Mouse (Mus musculus): ENCODE measurements at regions not wholly inside any gene's neighbourhood (a gene's known extent, or its start where the extent isn't known, plus 50 kb on each side); places are given as distances from the start of the nearest gene placed in this dataset.
A peak's percentile ranks its signal among the peaks of the same experiment; 100 is the strongest.

- Histone ChIP-seq H3K27ac (replicated peaks) (no peak overlapping the region), H3K36me3 (no peaks in the 10 kb centered on the region), H3K4me2 (no peak overlapping the region), H3K9ac (no peak overlapping the region), H3K4me3 (no peak overlapping the region), H3K4me1 (no peaks in the 10 kb centered on the region), H3K9me3 (no peaks in the 10 kb centered on the region), H3K27me3 (replicated peaks) (no peaks in the 10 kb centered on the region)
- ATAC-seq (ENCODE audit: extremely low read depth, insufficient number of reproducible peaks, low FRiP score, low TSS enrichment): no peak
Measured at GRCm38 (mm10) chr5:47185868-47186267, 797.1 kb upstream of the Slit2 start.

- H3K9me3 ChIP-seq: no peaks in the 10 kb centered on the region
- no peak overlapping the region for H3K27ac ChIP-seq (replicated peaks)
- 63% methylated on average over 3 of the region's 3 CpGs for WGBS
- H3K36me3 ChIP-seq: no peaks in the 10 kb centered on the region
- no peaks in the 10 kb centered on the region for H3K27me3 ChIP-seq (replicated peaks)
- ATAC-seq (ENCODE audit: extremely low read depth, insufficient number of reproducible peaks, low FRiP score, low TSS enrichment): no peak
- no peaks in the 10 kb centered on the region for H3K4me1 ChIP-seq
- H3K4me3 ChIP-seq: no peak overlapping the region
- no peak overlapping the region for H3K4me2 ChIP-seq
- H3K9ac ChIP-seq: no peak overlapping the region
Measured at GRCm38 (mm10) chr5:47202164-47202914, 780.6 kb upstream of the Slit2 start.

GRCm38 (mm10) chr5:47202915-47203296, 780.0 kb upstream of the Slit2 start:
- H3K4me2 ChIP-seq: no peak overlapping the region
- ATAC-seq (ENCODE audit: extremely low read depth, insufficient number of reproducible peaks, low FRiP score, low TSS enrichment): no peak
- H3K27ac ChIP-seq (replicated peaks): no peak overlapping the region
- H3K9ac ChIP-seq: no peak overlapping the region
- WGBS: 70% methylated on average over 1 of the region's 1 CpGs
- H3K4me1 ChIP-seq: no peaks in the 10 kb centered on the region
- H3K4me3 ChIP-seq: no peak overlapping the region
- no peaks in the 10 kb centered on the region for H3K36me3 ChIP-seq
- no peaks in the 10 kb centered on the region for H3K27me3 ChIP-seq (replicated peaks)
- H3K9me3 ChIP-seq: no peaks in the 10 kb centered on the region

- 64% methylated on average over 1 of the region's 1 CpGs for WGBS
- H3K4me3 ChIP-seq: no peak overlapping the region
- H3K27me3 ChIP-seq (replicated peaks): no peaks in the 10 kb centered on the region
- H3K4me2 ChIP-seq: no peak overlapping the region
- ATAC-seq (ENCODE audit: extremely low read depth, insufficient number of reproducible peaks, low FRiP score, low TSS enrichment): no peak
- H3K9me3 ChIP-seq: no peaks in the 10 kb centered on the region
- H3K27ac ChIP-seq (replicated peaks): no peak overlapping the region
- no peaks in the 10 kb centered on the region for H3K4me1 ChIP-seq
- no peak overlapping the region for H3K9ac ChIP-seq
- H3K36me3 ChIP-seq: no peaks in the 10 kb centered on the region
Measured at GRCm38 (mm10) chr5:47210542-47210941, 772.4 kb upstream of the Slit2 start.

DNA sequence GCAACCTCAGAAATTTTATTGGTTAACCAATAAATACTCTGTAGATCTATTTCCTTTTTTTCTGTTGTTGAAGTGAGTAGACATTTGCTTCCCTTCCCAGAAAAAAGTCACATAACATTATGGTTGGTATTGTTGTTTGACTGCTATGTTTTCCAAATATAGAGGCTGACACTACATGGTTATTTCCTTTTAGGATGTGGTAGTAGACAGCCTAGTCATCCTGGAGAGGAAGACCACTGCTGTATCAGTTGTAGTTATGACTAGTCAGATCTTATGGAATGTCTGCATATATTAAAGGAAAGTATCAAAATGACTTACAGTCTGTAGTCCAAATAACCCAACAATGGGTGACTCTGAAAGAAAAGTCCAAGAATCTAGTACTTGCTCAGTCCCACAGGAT, 767.5 kb upstream of the Slit2 start:
- H3K4me1 ChIP-seq: no peaks in the 10 kb centered on the region
- H3K9ac ChIP-seq: no peak overlapping the region
- no peak overlapping the region for H3K4me3 ChIP-seq
- no peaks in the 10 kb centered on the region for H3K27me3 ChIP-seq (replicated peaks)
- no peak overlapping the region for H3K27ac ChIP-seq (replicated peaks)
- no peaks in the 10 kb centered on the region for H3K36me3 ChIP-seq
- no peaks in the 10 kb centered on the region for H3K9me3 ChIP-seq
- H3K4me2 ChIP-seq: no peak overlapping the region
- ATAC-seq (ENCODE audit: extremely low read depth, insufficient number of reproducible peaks, low FRiP score, low TSS enrichment): no peak

- no peaks in the 10 kb centered on the region for H3K9me3 ChIP-seq
- no peaks in the 10 kb centered on the region for H3K27me3 ChIP-seq (replicated peaks)
- no peak overlapping the region for H3K4me3 ChIP-seq
- no peak overlapping the region for H3K4me2 ChIP-seq
- H3K36me3 ChIP-seq: no peaks in the 10 kb centered on the region
- H3K9ac ChIP-seq: no peak overlapping the region
- no peak overlapping the region for H3K27ac ChIP-seq (replicated peaks)
- H3K4me1 ChIP-seq: peaks cover 6% of the 10 kb centered on the region
- no peak for ATAC-seq (ENCODE audit: extremely low read depth, insufficient number of reproducible peaks, low FRiP score, low TSS enrichment)
- 68% methylated on average over 1 of the region's 1 CpGs for WGBS
Measured at GRCm38 (mm10) chr5:47225247-47225646, 757.7 kb upstream of the Slit2 start.

- no peak overlapping the region for H3K9ac ChIP-seq
- H3K4me2 ChIP-seq: no peak overlapping the region
- no peaks in the 10 kb centered on the region for H3K27me3 ChIP-seq (replicated peaks)
- H3K9me3 ChIP-seq: no peaks in the 10 kb centered on the region
- H3K36me3 ChIP-seq: no peaks in the 10 kb centered on the region
- ATAC-seq (ENCODE audit: extremely low read depth, insufficient number of reproducible peaks, low FRiP score, low TSS enrichment): no peak
- no peaks in the 10 kb centered on the region for H3K4me1 ChIP-seq
- no peak overlapping the region for H3K4me3 ChIP-seq
- no peak overlapping the region for H3K27ac ChIP-seq (replicated peaks)
- 48% methylated on average over 1 of the region's 1 CpGs for WGBS
Measured at GRCm38 (mm10) chr5:47236094-47236493, 746.8 kb upstream of the Slit2 start.

GRCm38 (mm10) chr5:47240060-47240459, 742.9 kb upstream of the Slit2 start:
- no peak for ATAC-seq (ENCODE audit: extremely low read depth, insufficient number of reproducible peaks, low FRiP score, low TSS enrichment)
- no peaks in the 10 kb centered on the region for H3K9me3 ChIP-seq
- 46% methylated on average over 2 of the region's 2 CpGs for WGBS
- no peaks in the 10 kb centered on the region for H3K27me3 ChIP-seq (replicated peaks)
- peak overlapping the region; percentile 54 for H3K27ac ChIP-seq (replicated peaks)
- no peaks in the 10 kb centered on the region for H3K36me3 ChIP-seq
- H3K9ac ChIP-seq: no peak overlapping the region
- H3K4me2 ChIP-seq: peak overlapping the region; percentile 33; the same call in 1 of the 2 replicates
- H3K4me1 ChIP-seq: no peaks in the 10 kb centered on the region
- no peak overlapping the region for H3K4me3 ChIP-seq

DNA sequence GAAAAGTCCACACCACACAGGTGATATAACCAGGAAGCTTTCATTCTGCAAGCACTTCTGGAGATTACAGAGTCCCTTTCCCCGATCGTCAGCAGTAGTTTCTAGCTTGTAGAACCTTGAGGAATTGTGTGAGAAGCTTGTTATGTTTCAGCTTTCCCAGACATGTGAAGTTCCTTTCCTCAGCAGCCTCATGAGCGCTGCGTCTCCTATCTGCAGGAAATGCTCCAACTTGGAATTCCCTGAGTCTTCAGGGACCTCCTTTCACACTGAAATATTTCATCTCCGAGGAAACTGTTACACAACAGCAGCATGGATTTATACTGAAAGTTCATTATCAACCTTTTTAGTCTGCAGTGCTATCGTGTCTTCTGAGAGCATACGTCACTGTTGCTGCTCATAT, 742.4 kb upstream of the Slit2 start:
- peak overlapping the region; percentile 54 for H3K27ac ChIP-seq (replicated peaks)
- H3K9me3 ChIP-seq: no peaks in the 10 kb centered on the region
- no peak overlapping the region for H3K4me3 ChIP-seq
- no peaks in the 10 kb centered on the region for H3K4me1 ChIP-seq
- 49% methylated on average over 7 of the region's 7 CpGs for WGBS
- H3K9ac ChIP-seq: no peak overlapping the region
- peak overlapping the region; percentile 33; the same call in 1 of the 2 replicates for H3K4me2 ChIP-seq
- no peak for ATAC-seq (ENCODE audit: extremely low read depth, insufficient number of reproducible peaks, low FRiP score, low TSS enrichment)
- no peaks in the 10 kb centered on the region for H3K36me3 ChIP-seq
- no peaks in the 10 kb centered on the region for H3K27me3 ChIP-seq (replicated peaks)

GRCm38 (mm10) chr5:47254835-47255369, 728.0 kb upstream of the Slit2 start:
- no peak overlapping the region for H3K4me3 ChIP-seq
- peak overlapping the region; percentile 26; the same call in 1 of the 2 replicates for H3K27ac ChIP-seq (replicated peaks)
- ATAC-seq (ENCODE audit: extremely low read depth, insufficient number of reproducible peaks, low FRiP score, low TSS enrichment): peak; percentile 51; the same call in 1 of the 2 replicates
- no peaks in the 10 kb centered on the region for H3K36me3 ChIP-seq
- no peak overlapping the region for H3K9ac ChIP-seq
- H3K27me3 ChIP-seq (replicated peaks): no peaks in the 10 kb centered on the region
- H3K4me1 ChIP-seq: peaks cover 10% of the 10 kb centered on the region
- no peaks in the 10 kb centered on the region for H3K9me3 ChIP-seq
- no peak overlapping the region for H3K4me2 ChIP-seq

DNA sequence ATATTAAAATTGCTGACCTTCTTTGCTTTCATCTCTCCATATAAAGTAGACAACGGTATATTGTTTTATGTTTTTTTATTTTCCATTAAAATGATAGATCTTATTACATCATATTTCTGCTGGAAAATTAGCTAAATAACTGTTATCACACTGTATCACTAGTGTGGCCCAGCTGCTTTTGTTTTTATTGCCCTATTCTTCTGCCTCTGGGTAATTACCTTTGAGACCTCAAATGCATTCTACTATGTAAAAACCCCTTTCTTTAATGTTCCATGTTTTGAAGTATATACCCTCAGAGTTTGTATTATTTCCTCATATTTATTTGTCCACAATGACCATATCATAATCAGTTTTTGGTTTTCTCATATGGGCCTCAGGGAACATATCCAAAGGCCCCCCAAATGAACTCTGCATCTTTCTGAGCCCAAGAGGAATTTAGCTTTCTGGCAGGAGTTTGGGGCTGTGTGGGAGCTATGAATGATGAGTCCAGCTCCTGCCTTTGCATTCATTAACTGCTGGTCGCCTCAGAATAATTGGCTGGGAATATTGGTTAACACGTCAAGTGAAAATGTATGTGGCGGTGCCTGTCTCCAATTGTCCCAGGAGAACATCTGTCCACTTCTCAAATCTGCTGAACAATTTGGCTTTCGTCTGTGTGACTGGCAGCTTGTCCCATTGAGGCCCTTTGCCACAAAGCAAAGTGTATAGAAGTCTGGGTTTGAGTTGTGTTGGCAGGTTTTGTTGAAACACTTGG, 721.1 kb upstream of the Slit2 start:
- Histone ChIP-seq H3K36me3 (no peaks in the 10 kb centered on the region), H3K9me3 (no peaks in the 10 kb centered on the region), H3K4me1 (no peaks in the 10 kb centered on the region), H3K4me3 (no peak overlapping the region), H3K4me2 (no peak overlapping the region), H3K27ac (replicated peaks) (no peak overlapping the region), H3K9ac (no peak overlapping the region), H3K27me3 (replicated peaks) (no peaks in the 10 kb centered on the region)
- 72% methylated on average over 5 of the region's 5 CpGs for WGBS
- ATAC-seq (ENCODE audit: extremely low read depth, insufficient number of reproducible peaks, low FRiP score, low TSS enrichment): no peak

- no peaks in the 10 kb centered on the region for H3K36me3 ChIP-seq
- H3K9me3 ChIP-seq: no peaks in the 10 kb centered on the region
- no peak overlapping the region for H3K9ac ChIP-seq
- WGBS: 59% methylated on average over 3 of the region's 3 CpGs
- no peak for ATAC-seq (ENCODE audit: extremely low read depth, insufficient number of reproducible peaks, low FRiP score, low TSS enrichment)
- H3K4me2 ChIP-seq: no peak overlapping the region
- no peaks in the 10 kb centered on the region for H3K27me3 ChIP-seq (replicated peaks)
- H3K4me3 ChIP-seq: no peak overlapping the region
- H3K4me1 ChIP-seq: peaks cover 34% of the 10 kb centered on the region
- no peak overlapping the region for H3K27ac ChIP-seq (replicated peaks)
Measured at GRCm38 (mm10) chr5:47272642-47273041, 710.3 kb upstream of the Slit2 start.

Measured in heart, embryonic 13.5 days (tissue).